Mouse (Mus musculus) retina, embryonic 14.5 days (tissue): Measurements from ENCODE around the gene Slc44a5.
"Not testable (repeated sequence)": the region's sequence is repeated elsewhere in the genome, so short reads cannot be mapped to it uniquely, and the experiment has no call there.

Source experiments
- DNase-seq: peaks from one replicate; pipeline ENCODE4 v3.0.0-alpha.2; 2015; ENCODE audit warnings: low spot score

The Slc44a5 gene

DNA sequence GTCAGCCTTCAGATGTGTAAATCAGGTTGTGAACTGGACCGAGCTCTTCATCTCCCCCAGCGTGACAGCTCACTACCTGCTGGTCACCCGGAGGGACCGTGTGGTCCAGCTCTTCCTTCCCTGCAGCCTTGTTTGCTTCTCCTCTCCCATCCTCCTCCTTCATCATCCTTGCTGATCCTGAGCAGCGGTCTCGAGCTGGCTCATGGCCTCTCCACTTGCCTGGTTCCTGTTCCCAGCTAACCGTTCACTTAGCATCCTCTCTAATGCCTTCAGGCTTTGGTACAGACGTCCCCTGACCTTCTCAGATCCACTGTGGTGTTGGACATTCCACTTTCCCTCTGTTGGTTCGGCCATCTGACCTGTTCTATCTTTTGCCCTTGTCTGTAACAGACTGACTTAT, 128.4 kb downstream of the Slc44a5 start:
- DNase-seq = no peak

DNA sequence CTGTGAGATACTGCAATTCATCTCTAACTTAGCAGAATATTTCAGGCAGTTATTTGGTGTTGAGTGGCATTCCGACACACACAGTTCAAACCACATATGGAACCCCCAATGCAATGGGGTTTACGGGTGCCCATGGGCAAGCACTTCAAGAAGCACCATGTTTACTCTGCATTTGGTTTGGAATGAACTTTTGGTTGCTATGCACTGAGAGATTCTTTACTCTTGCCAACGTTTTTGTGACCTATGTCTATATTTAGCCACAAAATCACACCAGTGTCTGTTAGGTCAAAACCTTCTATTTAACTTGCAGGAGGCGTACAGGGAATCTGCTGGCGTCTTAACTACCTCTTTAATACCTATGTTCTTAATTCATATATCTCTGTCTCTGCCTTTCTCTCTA, 137.3 kb downstream of the Slc44a5 start:
- DNase-seq = no peak

DNA sequence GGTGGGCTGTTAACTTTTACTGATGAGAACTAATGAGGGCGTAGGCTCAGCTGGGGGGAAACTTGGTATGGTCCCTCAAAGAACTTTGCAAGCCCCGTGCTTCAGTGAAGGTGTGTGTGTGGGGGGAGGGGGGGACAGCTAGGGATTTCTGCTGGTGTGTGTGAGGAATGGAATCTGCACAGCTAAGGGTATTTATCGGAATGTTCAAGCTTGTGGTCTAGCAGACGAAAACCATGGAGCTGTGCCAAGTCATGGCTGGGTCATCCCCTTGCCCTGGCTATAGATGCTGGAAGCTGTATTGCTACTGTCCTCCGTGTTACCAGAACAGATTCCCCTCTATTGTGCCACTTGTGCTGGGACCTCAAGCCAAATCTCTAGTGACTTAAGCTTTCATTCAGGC, 138.0 kb downstream of the Slc44a5 start:
- no peak for DNase-seq

- DNase-seq = no peak
These were observed 141.8 kb downstream of the Slc44a5 start for GRCm38 (mm10) chr3:154114991-154115390.

GRCm38 (mm10) chr3:154115478-154115877, 142.2 kb downstream of the Slc44a5 start:
- DNase-seq = no peak

DNA sequence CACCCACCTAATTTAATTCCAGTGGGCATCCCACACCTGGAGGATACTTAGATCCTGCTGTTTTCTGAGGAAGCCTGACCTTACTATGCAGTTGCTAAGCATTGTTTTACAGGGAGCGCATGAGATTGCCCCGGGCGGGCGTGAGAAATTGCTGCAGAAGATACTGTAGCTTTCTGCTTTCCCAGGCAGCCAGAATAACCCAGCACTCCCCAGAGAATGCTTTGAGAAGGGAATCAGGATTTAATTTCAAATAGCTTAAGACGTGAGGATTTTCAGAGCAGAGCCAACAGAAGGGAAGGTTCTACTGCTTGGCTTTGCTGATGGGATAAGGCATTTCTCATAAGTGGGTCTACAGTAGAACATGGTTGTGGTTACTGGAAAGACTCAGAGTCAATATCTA, 142.8 kb downstream of the Slc44a5 start:
- DNase-seq = no peak

- DNase-seq = no peak
These were observed 145.9 kb downstream of the Slc44a5 start for GRCm38 (mm10) chr3:154118992-154119603.

DNA sequence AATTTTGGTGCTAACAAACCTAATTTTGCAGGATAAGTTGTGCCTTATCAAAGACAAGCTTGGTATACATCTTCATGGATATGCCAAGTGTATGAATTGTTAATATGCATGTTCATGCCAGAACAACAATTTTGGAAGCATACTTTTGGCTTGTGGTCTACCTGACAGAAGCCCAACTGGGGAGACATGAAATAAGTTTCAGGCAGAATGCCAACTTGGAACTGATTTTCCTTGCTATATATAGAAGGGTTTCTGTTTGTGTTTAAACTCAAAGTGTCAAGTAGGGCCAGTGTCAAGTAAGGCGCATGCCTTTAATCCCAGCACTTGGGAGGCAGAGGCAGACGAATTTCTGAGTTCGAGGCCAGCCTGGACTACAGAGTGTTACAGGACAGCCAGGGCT, 149.3 kb downstream of the Slc44a5 start:
- DNase-seq = no peak

DNA sequence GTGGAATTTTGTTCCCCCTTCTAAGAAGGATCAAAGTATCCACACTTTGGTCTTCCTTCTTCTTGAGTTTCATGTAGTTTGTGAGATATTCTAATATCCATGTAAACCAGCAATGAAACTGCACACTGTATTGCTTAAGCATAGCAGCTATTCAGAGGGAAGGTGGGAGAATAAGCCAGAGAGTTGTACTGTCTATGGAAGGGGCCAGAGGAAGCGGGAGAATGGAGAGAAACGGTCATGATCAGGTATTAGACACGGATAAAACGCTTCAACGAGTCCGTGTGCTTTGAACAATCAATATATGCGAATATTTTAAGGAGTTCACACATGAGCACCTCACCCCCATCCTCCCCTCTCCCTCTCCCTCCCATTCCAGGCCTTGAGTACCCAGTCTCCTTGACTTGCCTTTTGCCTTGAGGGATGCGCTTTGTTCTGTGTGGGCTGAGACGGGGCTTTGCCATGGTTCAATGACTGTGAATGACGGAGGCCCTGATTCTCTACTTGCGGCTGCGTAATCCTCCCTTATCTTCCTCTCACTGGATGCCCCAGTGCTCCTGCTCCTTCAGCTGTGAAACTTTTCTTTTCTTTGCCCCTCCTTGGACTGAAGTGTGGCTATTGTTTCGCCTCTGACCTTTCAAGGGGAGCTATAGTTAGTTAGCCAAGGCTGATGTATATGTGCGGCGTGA, 151.8 kb downstream of the Slc44a5 start:
- peak; percentile 75 for DNase-seq

- no peak for DNase-seq
These were observed 152.6 kb downstream of the Slc44a5 start for GRCm38 (mm10) chr3:154125768-154126376.

DNA sequence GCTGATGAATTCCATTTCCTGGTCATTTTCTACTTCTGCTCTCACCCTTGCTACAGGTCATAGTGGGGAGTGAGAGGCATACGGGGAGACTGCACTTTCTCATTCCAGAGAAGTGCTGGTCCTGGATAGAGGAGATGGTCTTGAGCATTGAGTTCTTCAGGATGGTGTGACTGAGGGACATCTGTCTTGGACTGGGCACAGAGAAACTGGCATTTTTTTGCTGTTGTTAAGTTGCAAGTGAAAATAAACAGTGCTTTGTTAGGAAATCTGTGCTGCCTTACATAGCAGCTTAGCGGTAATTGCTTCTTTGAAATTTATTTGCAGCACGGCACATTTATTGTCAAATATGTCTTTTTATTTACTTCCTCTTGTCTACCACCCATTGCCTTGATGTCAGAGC, 154.0 kb downstream of the Slc44a5 start:
- no peak for DNase-seq

DNA sequence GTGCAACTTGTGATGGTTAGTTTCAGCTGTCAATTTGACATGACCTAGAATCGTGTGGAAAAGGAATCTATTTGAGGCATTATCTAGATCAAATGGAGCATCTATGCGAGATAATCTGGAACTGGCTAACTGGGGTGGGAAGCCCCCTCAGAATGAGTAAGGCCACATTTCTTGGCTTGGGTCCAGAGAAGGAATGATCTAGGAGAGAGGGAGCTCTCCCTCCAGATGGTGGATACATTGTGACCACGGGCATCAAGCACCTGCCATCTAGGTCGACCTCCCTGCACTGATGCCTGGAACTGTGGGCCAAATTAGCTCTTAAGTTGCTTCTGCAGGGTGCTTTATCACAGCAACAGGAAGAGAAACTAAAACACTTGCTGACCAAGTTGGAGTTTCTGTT, 155.8 kb downstream of the Slc44a5 start:
- DNase-seq = peak; percentile 35

DNA sequence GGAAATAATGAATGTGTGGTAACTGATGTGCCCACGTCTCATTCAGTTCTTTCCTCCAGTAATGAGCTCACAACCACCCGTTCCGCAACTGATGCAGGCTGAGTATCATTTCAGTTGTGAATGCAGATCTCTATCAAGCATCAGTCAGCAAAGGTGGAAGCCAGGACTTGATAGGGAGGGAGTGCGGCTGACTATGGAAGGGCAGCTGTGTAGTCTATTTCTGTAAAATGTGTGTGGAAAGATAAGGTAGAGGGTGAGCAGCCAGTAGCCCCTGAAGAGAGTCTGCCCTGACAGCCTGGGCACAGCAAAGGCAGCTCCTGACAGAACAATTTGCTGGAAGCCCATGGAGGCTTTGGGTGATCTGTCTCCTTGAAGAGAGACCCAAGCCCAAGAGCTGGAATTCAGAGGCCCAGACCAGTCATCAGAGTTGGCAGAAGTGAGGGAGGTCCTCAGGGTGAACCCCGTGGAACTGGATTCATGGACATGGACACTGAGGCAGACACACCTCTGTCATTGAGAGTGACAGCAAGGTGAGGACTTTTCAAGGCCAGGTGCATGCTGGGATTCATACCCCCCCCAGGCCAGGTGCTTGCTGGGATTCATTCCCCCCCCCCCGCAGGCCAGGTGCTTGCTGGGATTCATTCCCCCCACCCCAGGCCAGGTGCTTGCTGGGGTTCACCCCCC, 157.3 kb downstream of the Slc44a5 start:
- no peak for DNase-seq

DNA sequence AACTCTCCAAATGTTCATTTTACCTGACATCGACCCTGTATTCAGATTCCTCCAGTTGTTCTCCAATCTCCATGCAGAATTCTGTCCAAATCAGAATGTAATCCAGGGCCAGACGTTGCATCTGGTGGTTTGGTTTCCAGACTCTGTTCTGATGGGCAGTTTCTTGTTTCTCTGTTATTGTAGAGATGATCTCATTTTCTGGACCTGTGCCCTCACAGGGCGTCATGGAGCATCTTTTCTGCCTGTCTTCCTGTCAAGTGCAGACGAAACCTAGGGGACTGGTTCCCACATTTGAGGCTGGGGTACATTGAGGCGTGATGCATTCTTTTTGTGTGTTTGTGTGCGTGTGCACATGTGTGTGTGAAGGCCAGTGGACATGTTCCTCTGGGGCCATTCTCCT, 160.8 kb downstream of the Slc44a5 start:
- DNase-seq = no peak

DNA sequence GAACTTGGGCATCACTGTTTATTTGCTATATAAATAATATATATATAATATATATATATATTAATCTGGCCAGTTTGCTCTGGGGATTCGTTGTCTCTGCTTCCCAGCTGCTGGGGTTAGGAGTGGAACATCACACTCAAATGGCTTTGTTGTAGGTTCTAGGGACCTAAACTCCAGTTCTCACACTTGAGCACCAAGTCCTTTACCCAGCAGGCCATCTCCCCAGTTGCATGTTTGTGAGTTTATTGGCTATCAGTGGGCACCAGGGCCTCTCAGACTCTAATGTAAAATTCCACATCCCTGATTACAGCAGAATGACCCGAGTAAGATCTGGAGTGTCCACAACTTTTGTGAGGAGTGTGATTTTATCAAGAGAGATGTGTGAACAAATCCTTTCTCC, 161.5 kb downstream of the Slc44a5 start:
- no peak for DNase-seq

DNA sequence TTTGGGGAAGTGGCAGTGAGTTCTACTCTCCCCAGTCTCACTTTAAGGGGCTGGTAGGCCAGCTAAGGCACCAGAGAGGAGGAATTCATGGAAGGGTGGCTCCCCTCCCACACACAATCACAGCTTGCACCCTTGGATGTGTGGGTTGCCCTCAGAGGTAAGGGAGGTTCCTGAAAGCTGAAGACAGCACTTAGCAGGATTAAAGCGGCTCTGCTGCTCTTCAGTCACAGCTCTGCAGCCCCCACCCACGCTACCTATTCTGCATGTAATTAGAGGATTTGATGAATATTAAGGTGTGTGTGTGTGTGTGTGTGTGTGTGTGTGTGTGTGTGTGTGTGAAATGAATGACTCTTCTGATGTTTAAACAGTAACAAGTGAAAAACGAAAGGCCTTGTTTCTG, 163.3 kb downstream of the Slc44a5 start:
- no peak for DNase-seq

GRCm38 (mm10) chr3:154141346-154141745, 168.1 kb downstream of the Slc44a5 start:
- no peak for DNase-seq

- DNase-seq = no peak
These were observed 169.4 kb downstream of the Slc44a5 start for GRCm38 (mm10) chr3:154142618-154143017.

GRCm38 (mm10) chr3:154145750-154146149, 172.5 kb downstream of the Slc44a5 start:
- DNase-seq = no peak

DNA sequence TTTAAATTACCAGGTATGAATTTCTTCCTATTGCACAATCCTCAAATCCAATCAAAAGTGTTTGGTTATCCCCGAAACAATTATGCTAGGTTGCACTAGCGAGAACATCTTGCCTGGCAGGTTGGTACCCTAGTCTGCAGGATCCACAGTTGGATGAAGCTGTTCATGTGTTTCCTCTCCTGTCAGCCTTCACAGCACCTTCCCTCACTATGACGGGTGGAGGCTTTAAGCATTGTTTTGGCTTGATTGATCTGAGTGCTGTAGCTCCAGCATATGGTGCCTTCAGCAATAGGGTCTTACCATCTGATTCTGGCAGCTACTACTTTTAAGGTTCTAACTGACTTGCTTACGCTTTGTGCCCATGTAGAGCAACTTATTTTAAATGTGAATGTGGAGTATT, 176.5 kb downstream of the Slc44a5 start:
- DNase-seq = no peak

- DNase-seq = not testable (repeated sequence)
These were observed 180.3 kb downstream of the Slc44a5 start for GRCm38 (mm10) chr3:154153541-154153940.

DNA sequence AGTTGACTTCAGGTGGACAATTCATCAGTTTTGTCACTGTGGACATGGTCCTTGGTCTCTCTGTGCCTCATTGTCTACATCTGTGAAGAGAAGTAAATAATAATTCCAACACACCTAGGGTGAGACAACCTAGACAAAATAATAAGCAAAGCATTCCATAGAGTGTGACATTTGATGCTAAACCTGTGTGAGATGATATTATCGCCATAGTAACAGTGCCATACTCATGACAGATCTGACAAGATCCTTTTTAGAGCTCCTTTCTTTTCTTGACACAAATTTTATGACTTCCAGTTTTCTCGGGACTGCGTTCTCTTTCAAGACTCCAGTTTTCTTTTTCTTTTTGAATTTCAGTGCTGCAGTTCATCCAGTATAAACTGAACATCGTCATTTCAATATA, 192.6 kb downstream of the Slc44a5 start:
- DNase-seq = no peak
